Comparison of ENCODE assay signal across 8 mouse cellular contexts in genomic region chr10:43220479-43220878, GRCm38 (mm10). TPM values are rescaled to one million over a fixed set of nuclear protein-coding genes. Genes with fewer than 3 reads are reported as not detected.
DNase-seq lines count a peak whose midpoint lies in the region; ATAC-seq and TF ChIP-seq lines count a peak whose summit lies in the region.

No protein-coding gene starts in this region.

- H3K4me1 ChIP-seq in liver, adult 2 months (ENCODE audit: control insufficient read depth, insufficient read depth, low read length): peaks cover 6% of the 10 kb centered on the region
- peaks cover 11% of the 10 kb centered on the region for H3K4me1 ChIP-seq in heart, embryonic 15.5 days (replicated peaks)
- H3K4me1 ChIP-seq in liver, postnatal 0 days (ENCODE audit: insufficient read depth): peaks cover 14% of the 10 kb centered on the region

- H3K27ac ChIP-seq in liver, adult 2 months (replicated peaks; ENCODE audit: insufficient read depth, low read depth, low read length): peak overlapping the region; percentile 94
- peak overlapping the region; percentile 94 for H3K27ac ChIP-seq in heart, embryonic 15.5 days
- H3K27ac ChIP-seq in liver, postnatal 0 days (ENCODE audit: low read depth): peak overlapping the region; percentile 95

- peak; percentile 38 for DNase-seq in liver, adult 2 months (ENCODE audit: extremely low read depth, low read depth, low spot score)
- no peak for DNase-seq in liver
- peak; percentile 16 for DNase-seq in brain, embryonic 14.5 days (ENCODE audit: low read depth)
- DNase-seq in liver, postnatal 0 days: no peak
- DNase-seq in telencephalon, adult 2 months (ENCODE audit: low read depth, low spot score): peak; percentile 9
- no peak for DNase-seq in cerebellum, adult 9-11 months
- DNase-seq in gastrocnemius, postnatal 14 days: no peak

- peak overlapping the region; percentile 94 for H3K4me2 ChIP-seq in heart, embryonic 15.5 days
- peak overlapping the region; percentile 98 for H3K4me2 ChIP-seq in liver, postnatal 0 days (ENCODE audit: low read depth, low read length)

- H3K4me3 ChIP-seq in liver, adult 2 months (ENCODE audit: insufficient read depth, low read depth, low read length): peak overlapping the region; percentile 97
- peak overlapping the region; percentile 76 for H3K4me3 ChIP-seq in heart, embryonic 15.5 days
- peak overlapping the region; percentile 95 for H3K4me3 ChIP-seq in liver, postnatal 0 days (ENCODE audit: low read depth, low read length)

- intact Hi-C loops in gastrocnemius, postnatal 14 days (cut with DNase I; ENCODE audit: low total_unique reads): no loop called here

- H3K27me3 ChIP-seq in liver, adult 2 months (ENCODE audit: control insufficient read depth, insufficient read depth, low read length): no peaks in the 10 kb centered on the region
- H3K27me3 ChIP-seq in heart, embryonic 15.5 days: no peaks in the 10 kb centered on the region
- no peaks in the 10 kb centered on the region for H3K27me3 ChIP-seq in liver, postnatal 0 days (ENCODE audit: insufficient read depth, low read length)

- ATAC-seq in heart, embryonic 15.5 days (replicated peaks; ENCODE audit: insufficient number of reproducible peaks, insufficient read depth, low FRiP score, low read depth): no peak
- no peak for ATAC-seq in liver, postnatal 0 days

- H3K9me3 ChIP-seq in heart, embryonic 15.5 days (replicated peaks): no peaks in the 10 kb centered on the region
- H3K9me3 ChIP-seq in liver, postnatal 0 days (ENCODE audit: low read length): no peaks in the 10 kb centered on the region

- H3K79me2 ChIP-seq in liver, adult 2 months (ENCODE audit: control insufficient read depth, insufficient read depth, low read length): peaks cover 3% of the 10 kb centered on the region; the same call in 1 of the 2 replicates

- WGBS in liver, adult 2 months: 12% methylated on average over 7 of the region's 7 CpGs
- 17% methylated on average over 7 of the region's 7 CpGs for WGBS in heart, embryonic 15.5 days
- WGBS in liver, postnatal 0 days (ENCODE audit: insufficient replicate concordance): 12% methylated on average over 7 of the region's 7 CpGs

- H3K9ac ChIP-seq in liver, adult 2 months (ENCODE audit: low read depth, low read length): peak overlapping the region; percentile 94
- H3K9ac ChIP-seq in heart, embryonic 15.5 days: peak overlapping the region; percentile 85
- H3K9ac ChIP-seq in liver, postnatal 0 days (replicated peaks): peak overlapping the region; percentile 97

- TF ChIP-seq POLR2A in liver, adult 2 months (IDR thresholded peaks at IDR 0.05; ENCODE audit: extremely low read depth, insufficient read depth, low read length): no peak
- TF ChIP-seq POLR2A in brain, embryonic 14.5 days (IDR thresholded peaks at IDR 0.05; ENCODE audit: borderline replicate concordance, extremely low read depth, insufficient read depth, insufficient read length, poor library complexity, severe bottlenecking): no peak

- TF ChIP-seq CTCF in liver, adult 2 months (IDR thresholded peaks at IDR 0.05; ENCODE audit: low read depth, low read length): no peak
- TF ChIP-seq CTCF in brain, embryonic 14.5 days (IDR thresholded peaks at IDR 0.05; ENCODE audit: borderline replicate concordance, extremely low read depth, insufficient read depth, insufficient read length): no peak
- no peak for TF ChIP-seq CTCF in liver, postnatal 0 days (IDR thresholded peaks at IDR 0.05; ENCODE audit: low read depth)

- TF ChIP-seq EP300 in liver, postnatal 0 days (IDR thresholded peaks at IDR 0.05; ENCODE audit: low read depth): no peak

- no peaks in the 10 kb centered on the region for H3K36me3 ChIP-seq in liver, adult 2 months (ENCODE audit: control insufficient read depth, insufficient read depth, low read length)
- no peaks in the 10 kb centered on the region for H3K36me3 ChIP-seq in heart, embryonic 15.5 days
- no peaks in the 10 kb centered on the region for H3K36me3 ChIP-seq in liver, postnatal 0 days (replicated peaks; ENCODE audit: insufficient read depth, low read length)

RNA-seq across cellular contexts. Expression of gene Pdss2, which starts 0.8 kb away (rescaled TPM):
- total RNA-seq in liver, adult 2 months (2014; rRNA removed): 10.3 and 12.2 TPM in 2 replicates
- polyA plus RNA-seq in liver, adult 2 months (2012; rRNA removed): 10.2 and 12.2 TPM in 2 replicates
- polyA plus RNA-seq in brain, embryonic 14.5 days (2012; rRNA removed): 12.3 and 12.6 TPM in 2 replicates
- polyA plus RNA-seq in heart, embryonic 15.5 days (2015; fragmentation: Nextera tagmentation; extraction: Ambion mirVana): 13.2 and 13.3 TPM in 2 replicates
- polyA plus RNA-seq in liver, postnatal 0 days (2015; fragmentation: Nextera tagmentation; extraction: Ambion mirVana): 4.2 and 4.5 TPM in 2 replicates
- 10 to 100 TPM; 20.6 to 22.6 TPM for total RNA-seq in gastrocnemius, postnatal 14 days (2021)

RNA-seq across cellular contexts. Expression of gene 9030612E09Rik, which starts 46.0 kb away (rescaled TPM):
- total RNA-seq in liver, adult 2 months (2014; rRNA removed): not detected in 2 replicates
- not detected in 2 replicates for polyA plus RNA-seq in liver, adult 2 months (2012; rRNA removed)
- polyA plus RNA-seq in brain, embryonic 14.5 days (2012; rRNA removed): 3.3 and 4.3 TPM in 2 replicates
- 0.76 and 0.79 TPM in 2 replicates for polyA plus RNA-seq in heart, embryonic 15.5 days (2015; fragmentation: Nextera tagmentation; extraction: Ambion mirVana)
- not detected in 2 replicates for polyA plus RNA-seq in liver, postnatal 0 days (2015; fragmentation: Nextera tagmentation; extraction: Ambion mirVana)
- total RNA-seq in gastrocnemius, postnatal 14 days (2021): 1 to 10 TPM; 2.1 to 2.4 TPM

RNA-seq across cellular contexts. Expression of gene Sobp, which starts 46.1 kb away (rescaled TPM):
- total RNA-seq in liver, adult 2 months (2014; rRNA removed): not detected in 2 replicates
- 0.01 and 0.05 TPM in 2 replicates for polyA plus RNA-seq in liver, adult 2 months (2012; rRNA removed)
- polyA plus RNA-seq in brain, embryonic 14.5 days (2012; rRNA removed): 15.0 and 30.6 TPM in 2 replicates
- 1.9 and 2.1 TPM in 2 replicates for polyA plus RNA-seq in heart, embryonic 15.5 days (2015; fragmentation: Nextera tagmentation; extraction: Ambion mirVana)
- 0.02 TPM in 2 replicates for polyA plus RNA-seq in liver, postnatal 0 days (2015; fragmentation: Nextera tagmentation; extraction: Ambion mirVana)
- total RNA-seq in gastrocnemius, postnatal 14 days (2021): 10 to 100 TPM; 13.1 to 21.5 TPM

Comparison
In these comparisons a context has a peak if more than half of its experiments do, and no peak if none do; other contexts are left out.
1. DNase-seq: peak in liver, adult 2 months (single experiment), brain, embryonic 14.5 days (single experiment) and telencephalon, adult 2 months (single experiment); none in liver (single experiment), liver, postnatal 0 days (single experiment), cerebellum, adult 9-11 months (single experiment) and gastrocnemius, postnatal 14 days (single experiment).
2. Peak in every context shown above with its lines, with median percentiles within 50 percentile points of each other: H3K27ac ChIP-seq, H3K4me3 ChIP-seq and H3K9ac ChIP-seq.